ENCODE assay signal across 18 mouse cellular contexts in genomic region chr4:116731077-116731476, GRCm38 (mm10). TPM values are rescaled to one million over a fixed set of nuclear protein-coding genes. Genes with fewer than 3 reads are reported as not detected.
A peak's percentile ranks its signal among the peaks of the same experiment; 100 is the strongest.
DNase-seq lines count a peak whose midpoint lies in the region; ATAC-seq and TF ChIP-seq lines count a peak whose summit lies in the region.
"Had no signal": no experiment of that assay in that cellular context is flagged by ENCODE, and none has a peak within 500 bp of the region (broad histone marks: within the 10 kb centered on the region; RNA-seq: fewer than 3 reads in every experiment).

No protein-coding gene starts in this region.

- WGBS in heart, embryonic 14.5 days, result 30% methylated on average over 9 of the region's 9 CpGs
- WGBS in intestine, embryonic 15.5 days, result 74% methylated on average over 9 of the region's 9 CpGs

- 0 out of 2 replicates have a peak overlapping the region, but pooled peaks have one; percentile 10 for H3K4me2 ChIP-seq in heart, embryonic 14.5 days (ENCODE audit: low read length)
- no peak overlapping the region for H3K4me2 ChIP-seq in intestine, embryonic 15.5 days (replicated peaks)
- H3K4me2 ChIP-seq: embryonic facial prominence, embryonic 12.5 days; hindbrain, embryonic 13.5 days had no signal

- intact Hi-C loops in heart, postnatal 10 days (cut with DNase I), result no loop called here

- no peak overlapping the region for H3K27ac ChIP-seq in heart, embryonic 14.5 days (replicated peaks in 1 of 2; ENCODE audit: control insufficient read depth in 1 of 2, insufficient read depth in 1 of 2, low read depth in 2 of 2, low read length in 2 of 2)
- no peak overlapping the region for H3K27ac ChIP-seq in ES-E14 (ENCODE audit: insufficient read depth, low read depth, low read length, poor library complexity, severe bottlenecking)
- no peak overlapping the region for H3K27ac ChIP-seq in intestine, embryonic 15.5 days
- H3K27ac ChIP-seq: embryonic facial prominence, embryonic 12.5 days; hindbrain, embryonic 13.5 days; hindbrain, postnatal 0 days had no signal

- no peak overlapping the region for H3K4me3 ChIP-seq in heart, embryonic 14.5 days (ENCODE audit: control insufficient read depth in 1 of 2, insufficient read depth in 1 of 2, low read depth in 1 of 2, low read length in 2 of 2)
- H3K4me3 ChIP-seq in ES-E14 (ENCODE audit: insufficient read depth in 1 of 2, low read depth in 1 of 2, low read length in 2 of 2, poor library complexity in 1 of 2, severe bottlenecking in 1 of 2), result peak overlapping the region; percentile 5 to 10; a peak in 3 of 4 replicates
- no peak overlapping the region for H3K4me3 ChIP-seq in intestine, embryonic 15.5 days (replicated peaks)
- H3K4me3 ChIP-seq: embryonic facial prominence, embryonic 12.5 days; hindbrain, embryonic 13.5 days had no signal

- no peak overlapping the region for H3K9ac ChIP-seq in heart, embryonic 14.5 days (ENCODE audit: low read length)
- H3K9ac ChIP-seq in ES-E14 (ENCODE audit: insufficient read depth, low read depth, low read length, poor library complexity, severe bottlenecking), result peak overlapping the region; percentile 1; the same call in 1 of the 2 replicates
- no peak overlapping the region for H3K9ac ChIP-seq in intestine, embryonic 15.5 days
- H3K9ac ChIP-seq: embryonic facial prominence, embryonic 12.5 days; hindbrain, embryonic 13.5 days had no signal

- peaks cover 4% of the 10 kb centered on the region in 2 experiments; a peak in 2 of 4 replicates for H3K4me1 ChIP-seq in heart, embryonic 14.5 days (ENCODE audit: control insufficient read depth in 2 of 2, insufficient read depth in 2 of 2, low read length in 2 of 2)
- H3K4me1 ChIP-seq in ES-E14 (ENCODE audit: control insufficient read depth in 2 of 2, insufficient read depth in 2 of 2, low read length in 2 of 2, poor library complexity in 1 of 2), result peaks cover 0 to 2% of the 10 kb centered on the region in 2 experiments; a peak in 2 of 4 replicates
- H3K4me1 ChIP-seq in intestine, embryonic 15.5 days (replicated peaks), result 0 out of 2 replicates have a peak, but pooled peaks cover 8% of the 10 kb centered on the region
- H3K4me1 ChIP-seq: embryonic facial prominence, embryonic 12.5 days; hindbrain, embryonic 13.5 days had no signal

- H3K36me3 ChIP-seq in heart, embryonic 14.5 days (ENCODE audit: control insufficient read depth, insufficient read depth, low read length), result no peaks in the 10 kb centered on the region
- no peaks in the 10 kb centered on the region for H3K36me3 ChIP-seq in ES-E14 (ENCODE audit: control insufficient read depth, insufficient read depth, low read length, poor library complexity, severe bottlenecking)
- H3K36me3 ChIP-seq in intestine, embryonic 15.5 days, result no peaks in the 10 kb centered on the region
- H3K36me3 ChIP-seq: embryonic facial prominence, embryonic 12.5 days; hindbrain, embryonic 13.5 days had no signal

- no peaks in the 10 kb centered on the region for H3K27me3 ChIP-seq in heart, embryonic 14.5 days (ENCODE audit: control insufficient read depth, insufficient read depth, low read length)
- H3K27me3 ChIP-seq in intestine, embryonic 15.5 days (replicated peaks), result no peaks in the 10 kb centered on the region
- H3K27me3 ChIP-seq: embryonic facial prominence, embryonic 12.5 days; hindbrain, embryonic 13.5 days; Patski had no signal

- ATAC-seq in heart, embryonic 14.5 days (ENCODE audit: insufficient number of reproducible peaks, insufficient read depth, low FRiP score, low read depth), result no peak
- ATAC-seq in intestine, embryonic 15.5 days, result peak; percentile 78
- ATAC-seq: forebrain, embryonic 16.5 days; hindbrain, postnatal 0 days; Patski had no signal

- H3K9me3 ChIP-seq in heart, embryonic 14.5 days (ENCODE audit: control insufficient read depth, low read length), result no peaks in the 10 kb centered on the region
- H3K9me3 ChIP-seq in ES-E14 (ENCODE audit: control insufficient read depth, insufficient read depth, low read depth, low read length), result no peaks in the 10 kb centered on the region
- H3K9me3 ChIP-seq in intestine, embryonic 15.5 days, result no peaks in the 10 kb centered on the region
- H3K9me3 ChIP-seq: embryonic facial prominence, embryonic 12.5 days; hindbrain, embryonic 13.5 days had no signal

- DNase-seq in heart, postnatal 10 days, result no peak
- DNase-seq in ES-E14 (ENCODE audit: low read depth, low spot score), result no peak
- DNase-seq in yolk sac, embryonic 10.5 days (ENCODE audit: low spot score), result peak; percentile 37
- DNase-seq in right cerebral cortex, postnatal 25 days, result no peak
- DNase-seq in thymus, adult 18-20 months, result no peak
- DNase-seq: adrenal gland, adult 8-10 months; cerebellum, adult 11 months; cerebellum, adult 8-10 months; cerebellum, postnatal 25 days; gastrocnemius, postnatal 14 days; kidney, adult 8-10 months had no signal

- in situ Hi-C loops in ES-E14 (cut with MboI; ENCODE audit: low sequenced_read_pairs in 2 of 2, unreplicated experiment in 2 of 2), result no loop called here

TF ChIP-seq in ES-E14, 5 proteins besides CTCF, POLR2A, EP300 and RAD21:
- TF ChIP-seq CHD2 (IDR thresholded peaks at IDR 0.05; ENCODE audit: low read depth, low read length) (no peak), MAFK (IDR thresholded peaks at IDR 0.05; ENCODE audit: insufficient read depth, low read depth, low read length) (no peak), HCFC1 (IDR thresholded peaks at IDR 0.05; ENCODE audit: borderline replicate concordance, insufficient read depth, low read length) (no peak), ZNF384 (IDR thresholded peaks at IDR 0.05; ENCODE audit: low read depth, low read length) (no peak), ZC3H11A (IDR thresholded peaks at IDR 0.05; ENCODE audit: borderline replicate concordance, low read depth, low read length) (no peak)

RNA-seq across cellular contexts. Expression of gene Tesk2, which starts 10.3 kb away (rescaled TPM):
- 2.4 and 2.7 TPM in 2 replicates for polyA plus RNA-seq in heart, embryonic 14.5 days (2014; fragmentation: Nextera tagmentation; extraction: Ambion mirVana)
- total RNA-seq in heart, postnatal 10 days (2021), result 1 to 10 TPM; 1.7 to 2.1 TPM
- 15.3 and 20.6 TPM in 2 replicates for total RNA-seq in ES-E14 (2012; rRNA removed)
- polyA plus RNA-seq in intestine, embryonic 15.5 days (2015; fragmentation: Nextera tagmentation; extraction: Ambion mirVana), result 8.1 and 8.7 TPM in 2 replicates

RNA-seq across cellular contexts. Expression of gene Ccdc163, which starts 22.8 kb away (rescaled TPM):
- 16.3 and 20.5 TPM in 2 replicates for polyA plus RNA-seq in heart, embryonic 14.5 days (2014; fragmentation: Nextera tagmentation; extraction: Ambion mirVana)
- total RNA-seq in heart, postnatal 10 days (2021), result 1 to 10 TPM; 8.3 to 9.1 TPM
- 18.6 and 21.9 TPM in 2 replicates for total RNA-seq in ES-E14 (2012; rRNA removed)
- 25.2 and 26.4 TPM in 2 replicates for polyA plus RNA-seq in intestine, embryonic 15.5 days (2015; fragmentation: Nextera tagmentation; extraction: Ambion mirVana)

RNA-seq across cellular contexts. Expression of gene Mmachc, which starts 22.9 kb away (rescaled TPM):
- 30.5 and 31.9 TPM in 2 replicates for polyA plus RNA-seq in heart, embryonic 14.5 days (2014; fragmentation: Nextera tagmentation; extraction: Ambion mirVana)
- total RNA-seq in heart, postnatal 10 days (2021), result 10 to 100 TPM; 32.8 to 40.0 TPM
- total RNA-seq in ES-E14 (2012; rRNA removed), result 15.8 and 18.7 TPM in 2 replicates
- polyA plus RNA-seq in intestine, embryonic 15.5 days (2015; fragmentation: Nextera tagmentation; extraction: Ambion mirVana), result 23.0 and 24.6 TPM in 2 replicates

RNA-seq across cellular contexts. Expression of gene Prdx1, which starts 45.7 kb away (rescaled TPM):
- polyA plus RNA-seq in heart, embryonic 14.5 days (2014; fragmentation: Nextera tagmentation; extraction: Ambion mirVana), result 942 and 971 TPM in 2 replicates
- 100 to 1,000 TPM; 420 to 430 TPM for total RNA-seq in heart, postnatal 10 days (2021)
- 444 and 682 TPM in 2 replicates for total RNA-seq in ES-E14 (2012; rRNA removed)
- 1,436 and 1,568 TPM in 2 replicates for polyA plus RNA-seq in intestine, embryonic 15.5 days (2015; fragmentation: Nextera tagmentation; extraction: Ambion mirVana)

Comparison
In these comparisons a context has a peak if more than half of its experiments do, and no peak if none do; other contexts are left out.
1. H3K4me3 ChIP-seq: peak in ES-E14 (2 of 2); none in heart, embryonic 14.5 days (0 of 2) and intestine, embryonic 15.5 days (single experiment).